Mouse (Mus musculus): ENCODE data around the gene Eif4h. TPM values are rescaled to one million over a fixed set of nuclear protein-coding genes. Genes with fewer than 3 reads are reported as not detected.

Eif4h gene
- polyA plus RNA-seq, 1 experiment = 313 TPM

DNA sequence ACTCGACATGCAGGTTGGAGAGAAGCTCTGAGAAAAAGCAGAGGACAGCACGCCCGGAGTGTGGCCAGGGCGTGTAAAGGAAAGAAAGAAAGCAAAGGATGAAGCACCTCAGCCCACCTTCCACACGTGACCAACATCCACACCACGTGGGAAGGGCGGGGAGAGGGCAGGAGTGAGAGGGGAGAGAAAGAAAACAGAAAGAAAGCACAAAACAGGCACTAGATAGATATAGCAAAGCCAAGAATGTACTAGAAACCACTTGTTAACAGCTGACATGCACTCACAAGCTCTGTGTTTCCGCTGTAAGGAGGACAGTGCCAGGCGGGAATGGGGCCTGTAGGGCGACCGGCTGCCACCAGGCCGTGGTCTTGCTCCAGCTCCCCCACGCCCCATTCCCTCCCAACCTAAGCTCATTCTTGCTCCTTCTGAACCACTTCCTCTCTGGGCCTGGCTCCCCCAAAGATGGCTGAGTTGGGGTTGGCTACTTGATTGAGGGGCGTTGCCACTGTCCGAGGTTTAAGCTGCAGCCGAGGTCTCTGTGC is 18.1 kb downstream of the Eif4h start:
- TF ChIP-seq POLR2A (IDR thresholded peaks at IDR 0.05; ENCODE audit: borderline replicate concordance, extremely low read depth, insufficient read depth, insufficient read length, poor library complexity, severe bottlenecking) (no peak), CTCF (IDR thresholded peaks at IDR 0.05; ENCODE audit: borderline replicate concordance, extremely low read depth, insufficient read depth, insufficient read length) (no peak)
- no peak for DNase-seq (ENCODE audit: low read depth)

DNA sequence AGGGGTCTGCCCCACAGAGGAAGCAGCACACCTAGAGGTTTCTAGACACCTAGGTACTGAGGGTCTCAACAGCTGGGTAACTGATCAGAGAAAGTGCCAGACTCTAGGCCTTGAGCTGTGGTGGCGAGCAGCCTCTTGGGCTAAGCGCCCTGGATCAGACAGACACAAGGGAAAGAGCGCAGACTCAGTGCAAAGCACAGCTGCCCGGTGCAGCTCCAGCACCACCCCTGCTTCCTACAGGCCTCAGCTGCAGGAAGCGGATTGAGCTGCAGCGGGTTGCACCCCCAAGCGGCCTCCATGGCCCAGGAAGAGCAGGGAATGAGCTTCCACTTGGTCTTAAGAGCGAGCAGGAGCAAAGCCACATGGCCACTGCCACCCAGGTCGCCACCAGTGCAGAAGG is 18.8 kb downstream of the Eif4h start:
- TF ChIP-seq POLR2A (IDR thresholded peaks at IDR 0.05; ENCODE audit: borderline replicate concordance, extremely low read depth, insufficient read depth, insufficient read length, poor library complexity, severe bottlenecking) (no peak), CTCF (IDR thresholded peaks at IDR 0.05; ENCODE audit: borderline replicate concordance, extremely low read depth, insufficient read depth, insufficient read length) (no peak)
- DNase-seq (ENCODE audit: low read depth) = no peak

- no peak for DNase-seq (ENCODE audit: low read depth)
- TF ChIP-seq CTCF (IDR thresholded peaks at IDR 0.05; ENCODE audit: borderline replicate concordance, extremely low read depth, insufficient read depth, insufficient read length) (peak; percentile 73), POLR2A (IDR thresholded peaks at IDR 0.05; ENCODE audit: borderline replicate concordance, extremely low read depth, insufficient read depth, insufficient read length, poor library complexity, severe bottlenecking) (no peak)
These were observed 22.2 kb downstream of the Eif4h start for GRCm38 (mm10) chr5:134617071-134617470.

GRCm38 (mm10) chr5:134615780-134616179 is 23.5 kb downstream of the Eif4h start:
- no peak for TF ChIP-seq POLR2A (IDR thresholded peaks at IDR 0.05; ENCODE audit: borderline replicate concordance, extremely low read depth, insufficient read depth, insufficient read length, poor library complexity, severe bottlenecking)
- TF ChIP-seq CTCF (IDR thresholded peaks at IDR 0.05; ENCODE audit: borderline replicate concordance, extremely low read depth, insufficient read depth, insufficient read length) = no peak
- no peak for DNase-seq (ENCODE audit: low read depth)

- TF ChIP-seq POLR2A (IDR thresholded peaks at IDR 0.05; ENCODE audit: borderline replicate concordance, extremely low read depth, insufficient read depth, insufficient read length, poor library complexity, severe bottlenecking) (no peak), CTCF (IDR thresholded peaks at IDR 0.05; ENCODE audit: borderline replicate concordance, extremely low read depth, insufficient read depth, insufficient read length) (no peak)
- no peak for DNase-seq (ENCODE audit: low read depth)
These were observed 23.9 kb downstream of the Eif4h start for GRCm38 (mm10) chr5:134615380-134615779.

GRCm38 (mm10) chr5:134614802-134615201 is 24.5 kb downstream of the Eif4h start, which contains the start of gene Lat2:
Gene Lat2, minus strand, starts transcription at chr5:134615025.
- no peak for DNase-seq (ENCODE audit: low read depth)
- TF ChIP-seq POLR2A (IDR thresholded peaks at IDR 0.05; ENCODE audit: borderline replicate concordance, extremely low read depth, insufficient read depth, insufficient read length, poor library complexity, severe bottlenecking) (no peak), CTCF (IDR thresholded peaks at IDR 0.05; ENCODE audit: borderline replicate concordance, extremely low read depth, insufficient read depth, insufficient read length) (no peak)

DNA sequence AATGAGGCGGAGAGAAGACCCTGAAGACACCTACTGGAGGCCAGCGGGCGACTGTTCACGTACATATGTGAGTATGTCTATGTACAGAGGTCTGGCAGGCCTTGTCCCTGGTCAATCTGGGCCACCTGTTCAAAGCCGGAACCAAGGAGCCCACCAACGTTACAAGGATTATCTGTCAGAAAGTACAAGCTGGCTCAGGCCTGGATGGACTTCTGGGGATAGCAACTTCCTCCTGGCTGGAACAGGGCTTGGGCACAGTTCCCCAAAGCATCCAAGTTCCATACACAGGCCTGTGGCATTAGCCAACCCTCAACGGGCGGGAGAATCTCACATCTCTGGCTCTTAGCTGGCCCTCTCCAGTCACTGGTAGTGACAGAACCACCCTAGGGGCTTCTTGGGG is 25.0 kb downstream of the Eif4h start:
- no peak for DNase-seq (ENCODE audit: low read depth)
- TF ChIP-seq POLR2A (IDR thresholded peaks at IDR 0.05; ENCODE audit: borderline replicate concordance, extremely low read depth, insufficient read depth, insufficient read length, poor library complexity, severe bottlenecking) (no peak), CTCF (IDR thresholded peaks at IDR 0.05; ENCODE audit: borderline replicate concordance, extremely low read depth, insufficient read depth, insufficient read length) (no peak)

- TF ChIP-seq CTCF (IDR thresholded peaks at IDR 0.05; ENCODE audit: borderline replicate concordance, extremely low read depth, insufficient read depth, insufficient read length) = no peak
- no peak for TF ChIP-seq POLR2A (IDR thresholded peaks at IDR 0.05; ENCODE audit: borderline replicate concordance, extremely low read depth, insufficient read depth, insufficient read length, poor library complexity, severe bottlenecking)
- no peak for DNase-seq (ENCODE audit: low read depth)
These were observed 25.6 kb downstream of the Eif4h start for GRCm38 (mm10) chr5:134613727-134614126.

GRCm38 (mm10) chr5:134611810-134612521 is 27.3 kb downstream of the Eif4h start:
- no peak for DNase-seq (ENCODE audit: low read depth)
- TF ChIP-seq CTCF (IDR thresholded peaks at IDR 0.05; ENCODE audit: borderline replicate concordance, extremely low read depth, insufficient read depth, insufficient read length) (no peak), POLR2A (IDR thresholded peaks at IDR 0.05; ENCODE audit: borderline replicate concordance, extremely low read depth, insufficient read depth, insufficient read length, poor library complexity, severe bottlenecking) (no peak)

GRCm38 (mm10) chr5:134609916-134610643 is 29.2 kb downstream of the Eif4h start:
- TF ChIP-seq POLR2A (IDR thresholded peaks at IDR 0.05; ENCODE audit: borderline replicate concordance, extremely low read depth, insufficient read depth, insufficient read length, poor library complexity, severe bottlenecking) (no peak), CTCF (IDR thresholded peaks at IDR 0.05; ENCODE audit: borderline replicate concordance, extremely low read depth, insufficient read depth, insufficient read length) (no peak)
- no peak for DNase-seq (ENCODE audit: low read depth)

- DNase-seq (ENCODE audit: low read depth) = no peak
- TF ChIP-seq CTCF (IDR thresholded peaks at IDR 0.05; ENCODE audit: borderline replicate concordance, extremely low read depth, insufficient read depth, insufficient read length) = no peak
- TF ChIP-seq POLR2A (IDR thresholded peaks at IDR 0.05; ENCODE audit: borderline replicate concordance, extremely low read depth, insufficient read depth, insufficient read length, poor library complexity, severe bottlenecking) = no peak
These were observed 32.2 kb downstream of the Eif4h start for GRCm38 (mm10) chr5:134607121-134607520.
